Mouse (Mus musculus) kidney, adult 2 months (tissue): ENCODE results near the gene Nfib.

Source experiments
- CTCF ChIP-seq: fragments of 200-500 bp; conservative IDR thresholded peaks from 2 replicates; pipeline ENCODE4 v1.5.1; 2011; ENCODE audit warnings: low read depth, mild to moderate bottlenecking, control low read depth, low read length, moderate library complexity, mixed read lengths; ENCODE audit not compliant: insufficient read depth, insufficient read length
- POLR2A ChIP-seq: fragments of 200-500 bp; IDR thresholded peaks from one replicate; pipeline ENCODE4 v1.6.1; 2011; ENCODE audit warnings: low read depth, low read length, control low read depth

DNA sequence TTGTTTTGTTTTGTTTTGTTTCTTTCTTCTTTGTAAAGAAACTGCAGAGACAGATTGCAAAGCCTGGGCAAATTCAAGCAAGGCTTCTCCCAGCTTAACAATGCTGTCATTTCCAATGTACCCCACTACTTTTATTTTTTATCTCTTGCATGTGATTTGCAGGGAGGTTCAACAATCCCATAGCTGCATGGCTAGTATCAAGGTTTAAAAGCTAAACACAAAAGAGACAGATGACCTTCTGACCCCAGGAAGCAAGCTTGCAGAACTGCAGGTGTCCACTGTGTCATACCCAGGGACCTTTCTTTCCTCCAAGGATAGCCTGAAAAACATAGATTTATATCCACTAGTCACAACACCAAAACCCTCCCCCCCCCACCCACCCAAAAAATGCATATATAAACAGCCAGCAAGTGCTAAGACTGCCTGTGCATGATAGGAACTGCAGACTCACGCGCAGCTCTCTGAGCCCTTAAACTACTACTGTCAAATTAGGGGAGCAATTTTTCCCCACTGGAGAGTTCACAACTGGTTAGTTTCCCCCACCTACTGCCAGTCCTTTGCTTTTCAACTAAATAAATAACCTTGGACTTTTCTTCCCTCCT, 196.3 kb downstream of the Nfib start:
- no peak for TF ChIP-seq POLR2A
- TF ChIP-seq CTCF: no peak
